Mouse (Mus musculus) hindlimb bud, embryonic 11.5 days (tissue): ENCODE measurements around the gene Gm9603.
"Not testable (repeated sequence)": the region's sequence is repeated elsewhere in the genome, so short reads cannot be mapped to it uniquely, and the experiment has no call there.

Experiments used
- DNase-seq: peaks from one replicate; pipeline ENCODE4 v3.0.0-alpha.2; 2012; ENCODE audit warnings: low read depth, low spot score; ENCODE audit errors: extremely low spot score

Gene Gm9603

DNA sequence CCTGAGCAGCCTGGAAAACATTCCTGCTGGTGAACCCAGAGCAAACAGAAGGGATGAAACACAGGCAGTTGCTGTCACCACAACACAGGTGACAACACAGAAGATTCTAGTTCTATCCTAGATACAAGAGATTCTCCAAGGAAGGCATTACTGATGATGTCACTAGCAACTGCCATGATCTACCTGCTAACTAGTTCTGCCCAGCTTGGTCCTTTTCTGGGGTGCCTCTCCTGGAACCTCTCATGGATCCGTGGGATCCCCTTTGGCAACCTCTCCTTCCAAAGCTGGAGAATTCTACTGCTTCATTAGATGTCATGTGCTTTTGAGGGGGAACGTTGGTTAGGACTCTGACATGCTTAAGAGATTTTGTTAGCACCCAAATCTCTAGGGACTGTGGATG is at the start of gene Gm9603:
TSS of gene Gm9603 (minus strand) at position 101 of the 400 bp plus-strand sequence.
- DNase-seq: not testable (repeated sequence)

DNA sequence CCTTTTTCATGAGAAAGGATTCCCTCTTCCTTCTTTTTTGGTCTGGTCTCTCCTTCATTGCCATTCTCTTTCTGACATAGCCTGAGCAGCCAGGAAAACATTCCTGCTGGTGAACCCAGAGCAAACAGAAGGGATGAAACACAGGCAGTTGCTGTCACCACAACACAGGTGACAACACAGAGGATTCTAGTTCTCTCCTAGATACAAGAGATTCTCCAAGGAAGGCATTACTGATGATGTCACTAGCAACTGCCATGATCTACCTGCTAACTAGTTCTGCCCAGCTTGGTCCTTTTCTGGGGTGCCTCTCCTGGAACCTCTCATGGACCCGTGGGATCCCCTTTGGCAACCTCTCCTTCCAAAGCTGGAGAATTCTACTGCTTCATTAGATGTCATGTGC is 54.3 kb downstream of the Gm9603 start, which contains the start of gene Gm8265:
TSS of gene Gm8265 (minus strand) at position 101 of the 400 bp plus-strand sequence.
- not testable (repeated sequence) for DNase-seq
